Mouse (Mus musculus) left cerebral cortex, postnatal 4 days (tissue): Measurements from ENCODE around the gene Pak2. TPM values are rescaled to one million over a fixed set of nuclear protein-coding genes. Genes with fewer than 3 reads are reported as not detected.
A peak's percentile ranks its signal among the peaks of the same experiment; 100 is the strongest.
"Not testable (repeated sequence)": the region's sequence is repeated elsewhere in the genome, so short reads cannot be mapped to it uniquely, and the experiment has no call there.

Experiments
- DNase-seq: peaks from one replicate; pipeline ENCODE4 v3.0.0-alpha.2; 2022
- intact Hi-C: fragments of 180-260 bp; cut with DNase I; formaldehyde crosslinking; loops from one replicate; pipeline ENCODE4 v1.15.1; 2025
- total RNA-seq, 2 experiments: library from RNA; stranded (reverse); gene quantifications; 2 replicates each; pipeline ENCODE4 v1.2.3; 2021

Gene Pak2
- total RNA-seq, 2 experiments from 2014 or later: 47.0 to 53.4 TPM

DNA sequence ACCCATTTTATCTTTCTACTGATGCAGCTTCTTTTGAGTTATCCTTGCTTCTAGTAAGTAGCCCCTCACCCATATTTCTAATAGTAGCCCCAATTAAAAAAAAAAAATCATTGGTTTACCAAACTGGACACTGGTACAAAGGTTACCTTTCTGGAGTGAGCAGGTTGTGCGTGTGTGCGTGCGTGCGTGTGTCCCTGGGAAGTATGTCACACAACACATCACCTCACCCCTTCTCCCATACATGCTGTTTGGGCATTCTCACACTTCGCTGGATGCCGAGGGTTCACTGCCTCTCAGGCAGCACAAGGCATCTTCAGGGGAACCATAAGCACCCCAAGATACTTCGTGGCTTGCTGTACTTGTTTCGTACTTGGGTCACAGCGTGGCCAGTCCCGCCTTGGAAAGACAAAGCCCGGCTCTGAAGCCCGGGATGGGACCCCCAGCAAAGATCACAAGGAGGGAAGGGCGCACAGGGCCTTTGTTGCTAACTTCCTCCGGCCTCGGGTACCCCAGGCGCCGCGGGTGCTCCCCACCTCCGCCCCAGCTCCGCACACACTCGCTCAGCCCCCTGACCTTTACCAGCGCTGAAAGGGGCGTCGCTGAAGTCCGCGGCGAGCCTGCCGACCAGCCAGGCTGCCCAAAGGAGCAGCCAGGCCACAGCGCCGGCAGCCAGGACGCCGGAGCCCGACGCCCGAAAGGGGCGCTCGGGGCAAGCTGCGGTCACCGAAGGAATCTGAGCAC lies 19.9 kb upstream of the Pak2 start:
- intact Hi-C loops: no loop called here
- DNase-seq: no peak

DNA sequence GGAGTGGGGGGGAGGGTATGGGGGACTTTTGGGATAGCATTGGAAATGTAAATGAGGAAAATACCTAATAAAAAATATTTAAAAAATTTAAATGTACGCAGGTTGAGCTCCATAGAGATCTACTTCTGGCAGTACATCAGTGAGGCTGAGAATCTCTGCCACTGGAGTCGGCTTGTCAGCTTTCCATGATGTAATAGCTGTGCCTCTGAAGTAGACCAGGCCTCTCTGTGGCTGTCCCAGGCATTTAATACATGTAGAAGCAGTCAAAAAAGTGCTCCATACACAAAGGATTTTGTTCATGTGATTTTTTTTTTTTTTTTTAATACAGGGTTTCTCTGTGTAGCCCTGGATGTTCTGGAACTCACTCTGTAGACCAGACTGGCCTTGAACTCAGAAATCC lies 18.6 kb upstream of the Pak2 start:
- intact Hi-C loops: not testable (repeated sequence)

DNA sequence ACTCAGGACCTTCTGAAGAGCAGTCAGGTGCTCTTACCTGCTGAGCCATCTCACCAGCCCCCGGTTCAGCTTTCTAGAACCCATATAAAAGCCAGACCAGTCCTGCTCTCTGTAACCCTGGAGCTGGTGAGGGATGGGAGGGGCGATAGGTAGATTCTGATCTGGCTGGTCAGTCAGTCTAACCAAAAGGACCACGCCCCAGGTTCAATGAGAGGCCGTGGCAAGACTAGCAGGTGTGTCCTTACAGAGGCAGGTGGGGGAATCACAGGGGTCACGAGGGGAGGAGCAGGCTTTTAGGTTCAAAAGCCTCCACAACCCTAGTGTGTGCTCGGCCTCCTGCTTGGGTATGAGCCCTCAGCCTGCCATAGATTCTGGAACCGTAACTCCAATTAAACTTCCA lies 12.3 kb upstream of the Pak2 start:
- intact Hi-C loops: no loop called here
- no peak for DNase-seq

More for the DNA sequence above, 18.6 kb upstream of the Pak2 start:
- DNase-seq: not testable (repeated sequence)

DNA sequence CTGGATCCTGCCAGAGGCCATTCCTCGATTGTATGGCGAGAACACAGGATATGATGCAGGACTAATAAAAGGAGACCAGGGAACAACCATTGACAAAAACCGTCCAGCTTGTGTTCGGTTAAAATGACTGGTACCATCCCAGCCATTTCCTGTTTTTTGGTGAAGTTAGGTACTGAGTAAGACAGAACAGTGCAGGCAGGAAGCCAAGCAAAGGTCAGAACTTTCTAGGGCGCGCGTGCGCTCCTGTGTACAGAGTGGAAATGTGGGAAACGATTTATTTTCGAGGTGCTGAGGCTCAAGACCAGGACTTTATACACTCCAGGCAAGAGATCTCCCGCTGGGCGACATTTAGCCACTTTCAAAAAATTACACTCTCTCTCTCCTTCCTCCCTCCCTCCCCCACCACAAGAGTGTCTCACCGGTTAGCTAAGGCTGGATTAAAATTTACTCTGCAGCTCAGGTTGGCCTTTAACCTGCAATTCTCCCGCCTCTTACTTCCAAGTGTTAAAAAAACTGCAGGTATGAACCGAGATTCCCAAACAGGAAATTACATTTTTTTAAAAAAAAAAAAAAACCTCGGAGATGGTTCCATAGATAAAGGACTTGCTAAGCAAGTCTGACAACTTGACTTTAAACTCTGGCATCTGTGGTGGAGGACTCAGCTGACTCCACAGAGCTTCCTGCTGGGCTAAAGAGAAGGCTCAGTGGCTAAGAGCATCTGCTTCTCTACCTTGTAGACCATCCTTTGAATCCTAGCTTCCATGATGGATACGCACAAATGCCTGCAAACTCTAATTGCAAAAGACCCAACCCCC lies 8.7 kb upstream of the Pak2 start:
- intact Hi-C loops: no loop called here

DNA sequence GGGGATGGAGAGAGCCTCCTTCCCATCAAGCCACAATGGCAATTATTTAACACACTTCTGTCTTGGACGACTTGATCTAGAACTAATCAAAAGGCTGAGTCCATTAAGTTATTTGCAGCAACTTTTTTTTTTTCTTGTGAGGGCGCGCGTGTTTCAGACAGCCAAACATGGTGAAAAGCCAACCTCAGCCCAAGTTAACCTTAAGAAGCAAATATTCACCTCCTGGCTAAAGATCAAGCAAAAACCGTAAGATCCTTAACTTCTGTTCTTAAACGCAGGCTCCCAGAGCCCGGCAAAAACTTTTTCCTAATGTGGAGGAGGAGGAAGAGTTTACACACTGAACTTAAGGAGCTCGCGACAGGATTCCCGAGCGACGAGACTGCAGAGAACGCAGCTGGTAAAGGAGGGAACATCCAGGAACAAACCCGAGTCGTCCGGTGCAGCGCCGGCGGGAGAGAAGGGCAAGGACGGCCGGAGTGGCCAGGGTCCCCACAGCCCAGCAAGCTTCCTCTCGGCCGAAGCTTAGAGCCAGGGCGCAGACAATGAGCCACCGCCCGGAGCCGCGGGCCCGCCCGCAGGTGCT lies 643 bp downstream of the Pak2 start:
- intact Hi-C loops: no loop called here
- peak; percentile 31 for DNase-seq

More for the DNA sequence above, 8.7 kb upstream of the Pak2 start:
- DNase-seq: no peak

DNA sequence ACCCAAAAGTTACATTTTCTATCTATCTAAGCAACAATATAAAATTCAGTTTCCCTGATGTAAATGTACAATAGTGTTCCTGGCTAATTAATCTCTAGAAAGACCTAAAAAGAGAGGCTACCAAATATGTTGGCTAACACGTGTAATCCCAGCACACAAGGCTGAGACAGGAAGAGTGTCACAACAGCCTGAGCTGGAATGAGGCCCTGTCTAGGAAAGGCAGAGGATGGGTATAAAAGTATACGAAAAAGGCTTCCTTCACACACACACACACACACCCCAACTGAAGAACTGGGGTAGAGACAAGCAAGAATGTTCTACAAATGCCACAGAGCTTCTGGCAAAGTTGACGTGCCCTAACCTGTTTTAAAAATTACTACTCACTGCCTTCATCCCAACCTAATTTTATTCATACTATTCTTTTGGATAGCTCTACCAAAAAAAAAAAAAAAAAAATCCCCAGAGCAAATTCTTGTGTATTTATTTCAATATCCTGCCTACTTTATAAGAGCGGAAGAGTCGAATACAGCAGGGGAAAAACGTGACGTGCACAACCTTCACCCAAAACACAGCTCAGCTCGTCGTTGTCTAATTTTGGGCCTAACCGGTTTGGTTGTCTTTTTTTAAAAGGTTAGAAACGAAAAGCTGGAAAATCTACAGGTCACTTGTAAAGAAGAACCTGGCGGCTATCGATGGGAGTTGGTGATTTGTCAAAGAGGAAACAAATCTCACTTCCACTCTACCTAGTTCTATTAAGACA lies 1.3 kb downstream of the Pak2 start:
- no peak for DNase-seq
- intact Hi-C loops: no loop called here

DNA sequence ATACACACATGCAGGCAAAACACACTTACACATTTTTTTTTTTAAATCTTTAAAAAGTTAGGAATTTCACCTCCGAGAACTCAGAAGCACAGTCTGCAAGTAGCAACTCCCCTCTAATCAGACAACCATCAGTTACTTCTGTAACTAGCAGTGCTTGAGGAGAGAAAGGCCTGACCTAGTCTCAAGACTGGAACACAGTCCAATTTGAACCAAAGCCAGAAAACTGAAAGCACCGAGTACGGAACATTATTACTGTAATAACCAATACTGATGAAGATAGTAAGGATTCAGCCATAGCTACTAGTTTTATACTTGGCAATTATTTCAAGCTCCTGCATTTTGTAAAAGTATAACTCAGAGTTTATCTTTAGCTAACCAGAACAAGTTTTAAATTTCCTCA lies 2.7 kb downstream of the Pak2 start:
- DNase-seq: no peak
- intact Hi-C loops: no loop called here

DNA sequence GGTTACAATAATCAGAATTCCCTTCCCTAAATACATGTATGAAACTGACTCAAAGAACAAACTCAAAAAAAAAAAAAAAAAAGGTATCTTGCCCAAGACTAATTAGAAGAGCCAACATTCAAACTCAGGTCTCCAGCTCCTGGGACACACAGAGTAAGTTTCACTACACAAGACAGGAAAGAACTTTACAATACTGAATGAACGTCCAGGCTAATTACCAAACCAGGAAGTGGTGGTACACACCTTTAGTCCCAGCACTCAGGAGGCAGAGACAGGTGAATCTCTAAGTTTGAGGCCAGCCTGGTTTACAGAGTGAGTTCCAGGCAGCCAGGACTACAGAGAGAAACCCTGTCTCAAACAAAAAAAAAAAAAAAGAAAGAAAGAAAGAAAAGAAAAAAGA lies 3.4 kb downstream of the Pak2 start:
- DNase-seq: no peak
- intact Hi-C loops: no loop called here

DNA sequence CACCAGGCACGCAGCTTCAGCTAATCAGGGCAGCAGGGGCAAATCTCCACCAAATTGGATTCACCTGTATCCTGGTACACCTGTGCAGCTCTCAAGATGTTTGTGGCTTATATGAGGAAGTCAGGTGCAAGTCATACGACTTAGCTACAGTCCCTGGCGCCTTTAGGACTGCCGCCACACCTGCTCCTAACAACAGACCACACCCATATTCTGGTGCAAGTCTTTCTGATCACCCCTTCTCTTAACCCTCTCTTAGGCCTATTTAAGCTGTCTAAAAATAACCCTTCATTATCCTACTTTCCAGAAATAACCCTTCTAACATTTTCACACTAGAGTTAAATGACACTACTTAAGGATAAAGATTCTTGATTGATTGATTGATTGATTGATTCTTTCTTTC lies 9.1 kb downstream of the Pak2 start:
- intact Hi-C loops: not testable (repeated sequence)

DNA sequence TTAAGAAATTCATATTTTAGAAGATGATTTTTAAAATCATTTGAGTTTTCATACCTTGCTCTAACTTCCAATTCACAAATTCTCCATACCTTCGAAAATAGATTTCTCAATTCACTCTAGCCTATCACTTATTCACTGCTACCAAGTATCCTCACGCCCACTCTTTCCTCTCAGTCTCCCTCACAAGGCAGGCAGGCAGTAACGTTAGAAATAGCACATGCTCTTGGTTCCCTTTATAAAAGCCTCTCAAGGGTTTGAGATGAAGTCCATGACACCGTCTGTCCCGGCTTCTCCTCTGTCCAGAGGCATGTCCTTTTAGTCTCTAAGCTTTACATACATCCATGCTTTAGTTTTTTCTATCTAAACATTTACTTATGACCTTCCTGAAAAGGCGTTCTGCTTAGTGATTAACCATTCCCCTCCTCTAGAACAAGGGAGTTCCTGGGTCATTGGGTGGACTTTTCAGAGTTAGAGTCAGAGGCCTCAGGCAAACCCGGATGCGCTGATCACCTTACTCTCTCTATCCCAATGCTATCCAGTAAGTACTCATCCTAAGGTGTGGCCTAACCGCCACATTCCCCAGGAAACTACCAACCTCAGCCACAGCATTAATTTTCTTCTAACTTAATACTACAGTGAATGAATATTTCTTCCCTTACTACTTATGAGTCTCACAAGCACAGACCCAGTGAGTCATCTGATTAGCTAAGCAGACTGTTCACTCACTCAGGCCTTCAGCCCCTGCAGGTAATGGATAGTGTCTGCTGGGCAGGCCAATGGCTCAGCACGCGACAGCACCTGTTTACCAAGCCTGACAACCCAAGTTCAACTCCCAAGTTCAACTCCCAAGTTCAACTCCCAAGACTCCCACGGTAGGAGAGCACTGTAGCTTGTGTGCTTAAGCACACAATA lies 10.5 kb downstream of the Pak2 start:
- intact Hi-C loops: no loop called here
- DNase-seq: no peak

More for the DNA sequence above, 9.1 kb downstream of the Pak2 start:
- DNase-seq: not testable (repeated sequence)

DNA sequence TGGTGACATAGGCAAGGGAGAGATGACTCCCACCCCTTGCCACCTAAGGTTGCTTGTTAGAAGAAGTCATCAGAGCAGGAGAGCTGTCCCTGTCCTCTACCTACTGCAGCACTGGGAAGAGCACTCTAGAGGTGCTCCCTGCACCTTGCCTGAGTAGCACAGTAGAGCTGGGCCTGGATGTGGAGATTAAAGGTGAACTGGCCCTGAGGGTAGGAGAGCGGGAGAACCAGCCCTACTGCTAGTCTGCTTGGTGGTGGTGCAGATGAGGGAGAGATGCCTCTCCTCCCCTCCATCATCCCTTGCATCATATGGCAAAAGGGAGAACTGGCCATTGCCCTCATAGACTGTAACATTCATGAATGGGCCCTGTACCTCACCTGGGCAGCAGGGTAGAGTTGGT lies 12.2 kb downstream of the Pak2 start:
- intact Hi-C loops: no loop called here
- DNase-seq: no peak

DNA sequence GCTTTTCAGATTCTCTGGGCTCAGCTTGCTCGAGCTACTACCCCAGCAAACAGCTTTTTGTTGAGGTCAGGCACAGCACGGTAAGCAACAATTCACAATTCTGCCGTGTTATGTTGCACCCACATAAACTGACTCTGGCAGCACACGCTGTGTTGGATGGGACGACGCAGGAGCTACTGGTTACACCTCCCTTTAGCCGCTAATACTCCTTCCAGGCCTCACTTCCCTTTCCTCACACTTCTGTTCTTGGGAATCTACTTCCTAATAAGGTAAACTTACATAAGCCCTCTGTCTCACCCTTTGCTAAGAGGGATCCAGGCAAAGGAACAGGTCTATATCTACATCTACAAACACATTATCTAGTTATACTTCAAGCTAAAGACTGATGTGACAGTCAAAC lies 15.2 kb downstream of the Pak2 start:
- intact Hi-C loops: no loop called here

DNA sequence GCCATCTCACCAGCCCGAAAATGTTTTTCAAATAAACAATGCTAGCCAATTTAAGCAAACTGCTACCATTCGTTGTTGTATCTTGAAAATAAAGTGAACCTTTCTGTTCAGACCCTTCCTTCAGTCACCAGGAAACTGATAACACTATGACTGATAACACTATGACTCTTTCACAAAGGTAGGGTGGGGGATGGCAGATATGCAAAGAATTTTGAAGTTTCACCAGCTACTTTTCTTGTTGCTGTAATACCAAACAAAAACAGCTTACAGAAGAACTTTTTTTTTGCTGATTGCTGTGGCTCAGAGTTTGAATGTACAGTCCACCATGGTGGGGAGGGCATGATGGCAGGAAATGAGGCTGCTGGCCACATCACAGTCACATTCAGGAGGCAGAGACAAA lies 16.9 kb downstream of the Pak2 start:
- intact Hi-C loops: no loop called here
- DNase-seq: no peak

More for the DNA sequence above, 15.2 kb downstream of the Pak2 start:
- no peak for DNase-seq

DNA sequence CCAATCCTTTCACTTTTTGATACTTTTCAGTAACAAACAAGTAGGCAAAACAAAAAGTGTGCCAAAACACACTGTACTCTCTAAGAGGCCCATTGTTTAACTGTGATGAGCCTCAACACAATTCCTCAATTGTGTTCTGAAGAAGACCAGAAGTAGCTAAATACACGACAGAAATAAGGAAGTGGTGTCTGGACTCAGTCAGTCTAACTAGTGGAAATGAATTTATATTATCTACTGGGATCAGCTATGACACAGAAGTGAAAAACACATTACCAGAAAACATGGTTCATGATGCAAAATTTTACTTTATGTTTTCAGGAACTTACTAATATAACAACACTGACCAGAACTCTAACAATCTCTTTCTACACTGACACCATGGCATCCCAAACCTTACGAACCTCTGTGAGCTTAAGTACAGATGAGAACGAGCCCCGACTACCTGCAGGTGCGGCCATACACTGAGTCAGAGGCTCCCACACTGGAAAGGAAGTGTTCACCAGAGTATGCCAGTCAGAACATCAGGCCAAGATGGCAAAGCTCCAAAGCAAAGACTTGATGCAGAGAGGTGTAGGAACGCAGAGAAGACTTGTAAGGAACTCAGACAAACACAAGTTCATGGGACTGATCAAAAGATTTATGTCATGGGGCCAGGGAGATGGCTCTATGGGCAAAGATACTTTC lies 19.2 kb downstream of the Pak2 start:
- no peak for DNase-seq
- intact Hi-C loops: no loop called here

DNA sequence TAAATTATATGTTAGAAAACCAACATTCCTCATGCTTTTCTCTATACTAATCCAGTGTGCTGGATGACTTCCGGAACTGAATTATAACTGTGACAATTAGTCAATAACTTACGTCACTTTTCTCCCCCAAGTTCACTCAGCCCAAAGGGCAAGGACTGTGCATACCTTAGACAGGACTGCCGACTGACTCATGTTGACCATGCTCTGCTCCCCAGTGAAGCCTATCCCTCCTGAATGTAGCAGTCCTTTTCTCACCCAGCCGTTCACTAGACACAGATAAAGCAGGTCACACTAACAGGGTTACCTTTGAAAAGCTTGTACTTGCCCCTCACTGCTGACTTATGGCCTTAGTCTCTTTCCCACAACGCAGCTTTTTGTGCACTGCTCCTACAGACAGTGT lies 20.3 kb downstream of the Pak2 start:
- intact Hi-C loops: no loop called here
- no peak for DNase-seq

DNA sequence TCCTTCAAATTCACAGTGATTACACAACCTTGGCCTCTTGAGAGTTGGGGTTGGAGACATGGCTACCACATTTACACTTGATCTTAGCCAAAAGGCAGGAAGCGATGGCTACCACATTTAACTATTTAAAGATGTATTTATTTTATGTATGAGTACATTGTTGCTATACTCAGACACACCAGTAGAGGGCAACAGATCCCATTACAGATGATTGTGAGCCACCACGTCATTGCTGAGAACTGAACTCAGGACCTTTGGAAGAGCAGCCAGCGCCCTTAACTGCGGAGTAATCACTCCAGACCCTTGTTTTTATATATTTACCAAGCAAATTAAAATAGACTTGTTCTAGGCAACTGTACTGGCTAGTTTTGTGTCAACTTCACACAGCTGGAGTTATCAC lies 36.8 kb downstream of the Pak2 start:
- no peak for DNase-seq
- intact Hi-C loops: no loop called here

DNA sequence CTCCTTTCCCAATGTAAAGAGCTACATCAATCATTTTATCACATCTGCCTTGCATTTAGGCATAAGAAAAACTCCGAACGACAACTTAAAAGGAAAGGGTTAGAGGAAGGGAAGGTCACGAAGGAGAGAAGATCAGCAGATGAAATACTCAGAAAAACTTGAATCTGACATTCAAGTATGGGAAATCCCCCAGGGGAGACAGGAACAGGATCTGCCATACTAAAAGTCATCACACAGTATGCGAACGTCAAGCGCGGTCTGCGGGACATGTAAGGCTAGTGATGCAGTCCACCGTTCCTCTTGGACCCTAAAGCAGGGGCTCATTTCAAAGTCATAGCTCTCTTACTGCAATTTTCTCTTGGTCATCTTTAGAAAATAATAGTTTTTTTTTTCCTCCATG lies 59.5 kb downstream of the Pak2 start:
- DNase-seq: no peak
- intact Hi-C loops: no loop called here

DNA sequence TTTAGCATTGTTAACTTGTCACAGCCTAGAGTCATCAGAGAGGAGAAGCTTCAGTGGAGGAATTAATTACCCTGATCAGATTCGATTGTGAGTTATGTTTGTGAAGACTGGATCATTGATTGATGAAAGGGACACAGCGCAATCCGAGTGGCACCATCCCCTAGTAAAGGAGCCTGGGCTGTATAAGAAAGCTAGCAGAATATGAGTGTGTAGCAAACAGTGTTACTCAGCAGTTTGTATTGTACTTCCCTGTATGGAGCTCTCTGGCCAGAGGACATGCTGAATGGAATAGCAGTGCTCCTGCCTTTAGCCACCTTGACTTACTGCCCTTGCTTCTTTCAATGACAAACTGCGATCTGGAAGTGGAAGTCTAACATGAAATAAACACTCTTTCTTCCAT lies 68.8 kb downstream of the Pak2 start:
- intact Hi-C loops: no loop called here
- DNase-seq: no peak

DNA sequence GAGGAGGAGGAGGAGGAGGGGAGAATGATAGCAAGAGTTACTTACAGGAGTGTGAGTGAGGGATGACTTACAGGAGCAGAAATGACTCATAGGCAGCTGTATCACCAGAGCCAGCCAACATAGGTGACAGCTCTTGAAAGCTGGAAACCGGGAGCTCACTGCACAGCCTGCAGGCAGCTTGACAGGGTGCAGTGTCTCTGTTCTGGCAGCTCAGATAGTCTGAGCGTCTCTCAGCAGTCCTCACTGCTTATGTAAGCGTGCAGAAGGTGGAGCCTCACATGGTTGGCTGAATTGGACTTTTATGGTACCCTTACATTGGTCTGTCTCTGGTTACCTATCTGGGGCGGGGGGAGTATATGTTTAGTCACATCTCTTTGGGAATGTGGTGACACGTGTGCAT lies 69.2 kb downstream of the Pak2 start:
- intact Hi-C loops: no loop called here
- DNase-seq: no peak
